Mouse (Mus musculus): Measurements from ENCODE around the gene 2010300C02Rik. TPM values are rescaled to one million over a fixed set of nuclear protein-coding genes. Genes with fewer than 3 reads are reported as not detected.

2010300C02Rik gene
- polyA plus RNA-seq, 1 experiment from 2014 or later: not detected

DNA sequence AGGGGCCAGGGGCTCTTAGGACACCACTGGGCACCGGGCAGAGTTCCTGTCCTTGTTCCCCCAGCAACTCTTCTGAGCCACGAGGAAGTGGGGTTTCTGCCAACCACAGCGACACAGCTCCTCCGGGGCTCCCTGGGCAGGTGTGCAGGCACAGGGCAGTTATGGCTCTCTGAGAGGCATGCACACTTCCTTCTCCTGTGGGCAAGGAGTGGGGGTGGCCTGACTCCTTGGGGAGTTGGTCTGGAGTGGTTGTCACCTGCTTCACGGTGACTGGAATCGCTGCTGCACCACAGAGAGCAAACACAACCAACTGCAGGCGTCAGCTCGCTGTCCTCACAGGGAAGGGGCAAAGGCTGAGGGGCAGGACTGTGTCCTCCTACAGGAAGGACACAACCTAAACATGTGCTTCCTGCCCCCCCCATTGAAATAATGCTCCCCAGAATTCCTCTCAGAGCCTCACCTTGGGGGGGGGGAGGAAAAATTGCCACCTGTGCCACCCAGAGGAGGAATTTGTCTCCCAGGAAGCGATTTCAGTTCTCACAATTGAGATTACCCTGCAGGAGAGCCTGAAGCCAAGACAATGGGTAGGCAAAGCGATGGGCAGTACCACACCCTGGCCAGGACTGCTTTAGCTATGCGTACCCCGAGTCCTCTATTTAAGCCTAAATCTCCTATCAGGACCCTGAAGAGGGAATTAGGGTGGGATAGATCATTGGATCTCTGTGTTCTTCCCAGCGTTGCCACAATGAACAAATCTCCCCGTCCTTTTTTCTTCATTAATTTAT is 54.2 kb downstream of the 2010300C02Rik start:
- H3K36me3 ChIP-seq (ENCODE audit: inconsistent target): no peaks in the 10 kb centered on the region
- WGBS (ENCODE audit: missing documents): 39% methylated on average over 14 of the region's 14 CpGs

DNA sequence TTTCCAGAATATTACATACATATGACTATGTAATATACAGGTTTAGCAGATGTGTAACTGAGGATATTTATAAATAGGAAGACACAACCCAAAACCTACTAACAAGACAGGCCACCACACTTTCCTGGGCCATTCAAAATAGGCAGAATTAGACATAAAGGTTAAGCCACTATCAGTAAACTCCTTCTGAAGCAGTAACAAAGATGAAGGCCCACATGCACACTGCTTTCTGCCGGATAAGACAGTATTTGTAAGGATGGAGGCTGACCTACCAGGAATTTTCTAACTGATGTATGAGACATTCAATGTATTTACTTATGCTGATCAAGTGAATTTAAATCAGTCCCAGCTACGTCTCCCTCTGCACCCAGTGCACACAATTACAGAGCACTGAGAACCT is 55.4 kb downstream of the 2010300C02Rik start:
- no peak overlapping the region for H3K4me3 ChIP-seq (ENCODE audit: inconsistent target)
- H3K36me3 ChIP-seq (ENCODE audit: inconsistent target): no peaks in the 10 kb centered on the region
- 91% methylated on average over 2 of the region's 2 CpGs for WGBS (ENCODE audit: missing documents)
- no peaks in the 10 kb centered on the region for H3K79me2 ChIP-seq (ENCODE audit: inconsistent target)
- no peak overlapping the region for H3K27ac ChIP-seq

More for the DNA sequence above, 54.2 kb downstream of the 2010300C02Rik start:
- Histone ChIP-seq H3K4me3 (ENCODE audit: inconsistent target) (no peak overlapping the region), H3K79me2 (ENCODE audit: inconsistent target) (no peaks in the 10 kb centered on the region), H3K27ac (no peak overlapping the region)

DNA sequence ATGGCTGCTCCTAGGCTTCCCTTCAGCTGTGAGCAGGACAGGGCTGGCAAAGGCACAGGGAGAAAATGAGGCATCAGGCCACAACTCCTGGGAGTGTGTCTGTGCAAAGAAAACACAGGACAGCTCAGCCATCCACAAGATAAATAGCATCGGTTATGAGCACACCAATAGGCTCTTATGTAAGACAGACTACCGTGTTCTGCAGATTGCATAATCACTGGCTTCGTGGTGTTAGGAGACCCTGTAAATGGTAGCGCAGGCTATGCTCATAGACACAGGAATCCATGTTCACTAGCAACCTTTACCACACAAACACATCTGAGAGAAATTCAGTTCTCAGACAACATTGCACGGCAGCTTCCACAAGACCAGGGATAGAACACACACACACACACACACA is 56.3 kb downstream of the 2010300C02Rik start:
- H3K27ac ChIP-seq: no peak overlapping the region
- no peaks in the 10 kb centered on the region for H3K79me2 ChIP-seq (ENCODE audit: inconsistent target)
- WGBS (ENCODE audit: missing documents): 47% methylated on average over 5 of the region's 5 CpGs
- H3K36me3 ChIP-seq (ENCODE audit: inconsistent target): no peaks in the 10 kb centered on the region
- H3K4me3 ChIP-seq (ENCODE audit: inconsistent target): no peak overlapping the region

DNA sequence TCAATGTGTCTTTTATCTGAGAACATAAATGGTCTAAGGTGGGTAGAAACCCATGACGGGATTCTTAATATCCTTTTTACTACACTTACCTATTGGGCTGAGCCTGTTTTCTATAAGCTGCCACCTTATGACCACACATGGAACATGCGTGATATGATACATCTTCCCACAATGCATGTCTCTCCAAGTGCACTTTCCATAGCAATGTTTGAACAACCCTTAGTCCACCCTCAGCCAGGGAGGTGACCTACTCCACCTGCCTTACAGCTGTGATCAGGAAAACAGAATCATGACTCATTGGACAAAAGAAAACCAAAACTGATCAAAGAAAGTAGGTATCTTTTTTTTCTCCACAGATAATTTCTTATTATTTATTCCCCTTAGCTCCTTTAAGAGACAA is 63.9 kb downstream of the 2010300C02Rik start:
- Histone ChIP-seq H3K36me3 (ENCODE audit: inconsistent target) (no peaks in the 10 kb centered on the region), H3K79me2 (ENCODE audit: inconsistent target) (no peaks in the 10 kb centered on the region), H3K27ac (no peak overlapping the region), H3K4me3 (ENCODE audit: inconsistent target) (no peak overlapping the region)
- 95% methylated on average over 2 of the region's 2 CpGs for WGBS (ENCODE audit: missing documents)

DNA sequence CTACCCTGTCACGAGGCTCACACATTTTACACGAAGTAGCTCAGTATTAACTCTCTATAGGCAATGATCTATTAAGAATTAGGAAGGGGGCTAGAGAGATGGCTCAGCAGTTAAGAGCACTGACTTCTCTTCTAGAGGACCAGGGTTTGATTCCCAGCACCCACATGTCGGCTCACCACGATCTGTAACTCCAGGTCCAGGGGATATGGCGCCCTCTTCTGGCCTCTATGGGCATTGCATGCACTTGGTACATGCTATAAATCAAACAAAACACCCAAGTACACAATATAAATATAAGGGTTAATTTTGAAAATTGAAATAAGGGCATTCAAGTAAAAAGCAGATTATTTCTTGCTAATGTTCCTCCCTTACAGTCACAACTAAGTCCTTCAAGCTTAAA is 65.9 kb downstream of the 2010300C02Rik start:
- 75% methylated on average over 5 of the region's 5 CpGs for WGBS (ENCODE audit: missing documents)
- no peaks in the 10 kb centered on the region for H3K36me3 ChIP-seq (ENCODE audit: inconsistent target)

DNA sequence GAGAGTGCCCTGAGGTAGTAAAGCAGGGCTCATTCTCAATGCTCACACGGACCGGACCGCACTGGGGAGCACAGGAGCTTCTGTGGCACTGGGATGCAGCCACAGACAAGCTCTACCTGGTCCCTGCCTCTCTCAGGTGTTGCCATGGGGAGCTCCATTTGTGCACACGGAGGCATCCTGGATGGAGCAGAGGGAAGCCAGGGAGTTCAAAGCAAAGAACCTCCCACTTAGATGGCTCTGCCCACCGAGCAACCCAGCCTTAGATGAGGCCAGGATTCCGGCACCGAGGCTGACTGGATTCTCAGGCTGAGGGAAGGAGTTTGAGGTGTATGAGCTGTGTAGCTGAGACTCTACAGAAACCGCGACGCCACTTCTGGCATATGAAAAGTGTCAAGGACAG is 72.8 kb downstream of the 2010300C02Rik start:
- no peaks in the 10 kb centered on the region for H3K36me3 ChIP-seq (ENCODE audit: inconsistent target)
- no peak overlapping the region for H3K4me3 ChIP-seq (ENCODE audit: inconsistent target)
- no peak overlapping the region for H3K27ac ChIP-seq
- 86% methylated on average over 10 of the region's 10 CpGs for WGBS (ENCODE audit: missing documents)
- H3K79me2 ChIP-seq (ENCODE audit: inconsistent target): no peaks in the 10 kb centered on the region

More for the DNA sequence above, 65.9 kb downstream of the 2010300C02Rik start:
- H3K4me3 ChIP-seq (ENCODE audit: inconsistent target): no peak overlapping the region
- H3K79me2 ChIP-seq (ENCODE audit: inconsistent target): no peaks in the 10 kb centered on the region
- H3K27ac ChIP-seq: no peak overlapping the region

DNA sequence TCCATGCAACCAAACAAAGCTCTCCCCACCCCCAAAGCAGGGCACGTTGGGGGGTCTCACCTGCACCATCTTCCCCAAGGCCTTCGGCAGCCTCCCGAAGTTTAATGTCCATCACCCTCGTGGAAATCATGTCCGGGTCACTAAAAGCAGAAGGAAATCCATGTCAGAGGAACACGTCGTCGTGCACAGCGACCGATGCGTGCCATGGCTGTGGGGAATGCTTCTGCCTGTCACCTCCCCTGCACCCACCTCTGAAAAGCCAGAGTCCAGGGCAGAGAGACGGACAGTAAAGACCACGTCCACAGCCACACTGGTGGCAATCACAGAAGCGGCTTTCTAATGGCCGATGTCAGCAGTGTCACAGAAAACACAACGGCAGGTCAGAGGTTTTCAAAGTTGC is 75.4 kb downstream of the 2010300C02Rik start:
- Histone ChIP-seq H3K27ac (no peak overlapping the region), H3K79me2 (ENCODE audit: inconsistent target) (no peaks in the 10 kb centered on the region), H3K4me3 (ENCODE audit: inconsistent target) (no peak overlapping the region), H3K36me3 (ENCODE audit: inconsistent target) (no peaks in the 10 kb centered on the region)
- 87% methylated on average over 16 of the region's 16 CpGs for WGBS (ENCODE audit: missing documents)

DNA sequence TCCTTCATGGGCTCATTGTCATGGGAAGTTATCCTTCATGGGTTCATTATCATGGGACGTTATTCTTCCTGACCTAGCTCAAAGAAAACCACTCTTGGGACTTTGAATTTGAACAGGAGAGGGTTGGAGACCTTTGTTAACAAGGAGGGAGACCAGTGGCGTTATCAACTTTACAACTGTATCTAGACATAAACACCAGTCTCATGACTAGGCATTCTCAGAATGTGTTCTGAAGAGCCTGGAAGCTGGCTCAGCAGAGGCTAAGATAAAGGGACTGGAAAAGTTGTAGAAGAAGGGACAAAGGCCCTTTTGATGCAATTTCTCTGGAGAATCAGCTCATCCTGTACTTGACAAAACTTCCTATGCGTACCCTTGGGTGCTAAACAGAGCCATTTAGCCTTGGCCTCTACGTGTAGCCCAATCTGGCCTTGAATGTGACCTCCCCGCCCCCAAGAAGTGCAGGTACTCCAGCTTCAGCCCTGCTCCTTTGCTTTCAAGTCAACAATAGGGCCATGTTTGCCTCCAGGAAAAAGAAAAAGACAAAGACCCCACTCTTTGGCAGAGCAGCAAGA is 76.0 kb downstream of the 2010300C02Rik start:
- no peak overlapping the region for H3K27ac ChIP-seq
- 88% methylated on average over 5 of the region's 5 CpGs for WGBS (ENCODE audit: missing documents)
- H3K4me3 ChIP-seq (ENCODE audit: inconsistent target): no peak overlapping the region
- no peaks in the 10 kb centered on the region for H3K79me2 ChIP-seq (ENCODE audit: inconsistent target)
- H3K36me3 ChIP-seq (ENCODE audit: inconsistent target): no peaks in the 10 kb centered on the region

DNA sequence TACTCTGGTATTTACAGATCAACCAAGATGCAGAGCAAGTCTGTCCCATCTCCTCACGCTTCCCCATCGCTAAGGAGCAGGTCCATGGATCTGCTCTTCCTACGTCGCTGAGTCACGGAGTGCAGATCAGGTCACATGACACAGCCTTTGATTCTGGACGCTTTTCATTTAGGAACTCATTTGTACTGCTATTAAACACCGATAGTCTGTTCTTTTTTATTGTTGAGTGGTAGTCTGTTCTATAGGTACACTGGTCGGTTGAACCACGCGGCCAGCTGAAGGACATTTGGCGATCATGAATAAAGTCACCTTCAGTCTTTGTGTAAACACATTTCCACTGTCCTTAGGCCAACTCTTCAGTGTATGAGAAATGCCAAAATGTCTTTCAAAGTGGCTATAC is 78.5 kb downstream of the 2010300C02Rik start:
- Histone ChIP-seq H3K4me3 (ENCODE audit: inconsistent target) (no peak overlapping the region), H3K79me2 (ENCODE audit: inconsistent target) (no peaks in the 10 kb centered on the region), H3K27ac (no peak overlapping the region), H3K36me3 (ENCODE audit: inconsistent target) (no peaks in the 10 kb centered on the region)
- WGBS (ENCODE audit: missing documents): 89% methylated on average over 11 of the region's 11 CpGs

DNA sequence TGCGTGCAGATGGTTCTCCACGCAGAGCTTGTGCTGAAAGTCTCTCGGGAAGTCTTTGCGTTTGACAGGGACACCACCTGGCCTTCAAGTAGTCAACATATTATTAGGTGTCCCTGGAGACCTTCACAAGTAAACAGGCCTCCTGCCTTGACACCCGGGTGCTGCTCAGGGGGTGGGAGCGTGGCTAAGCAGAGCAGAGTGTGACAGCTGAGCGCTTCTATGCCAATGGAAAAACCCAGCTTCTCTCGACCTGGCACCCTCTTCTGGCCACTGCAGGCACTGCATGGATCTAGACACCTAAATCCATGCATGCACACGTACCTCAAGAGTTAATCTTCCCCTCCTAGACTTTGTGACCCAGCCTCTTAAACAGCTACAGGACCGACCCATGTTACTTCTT is 80.8 kb downstream of the 2010300C02Rik start:
- Histone ChIP-seq H3K27ac (no peak overlapping the region), H3K4me3 (ENCODE audit: inconsistent target) (no peak overlapping the region), H3K79me2 (ENCODE audit: inconsistent target) (no peaks in the 10 kb centered on the region), H3K36me3 (ENCODE audit: inconsistent target) (no peaks in the 10 kb centered on the region)
- WGBS (ENCODE audit: missing documents): 20% methylated on average over 10 of the region's 10 CpGs

DNA sequence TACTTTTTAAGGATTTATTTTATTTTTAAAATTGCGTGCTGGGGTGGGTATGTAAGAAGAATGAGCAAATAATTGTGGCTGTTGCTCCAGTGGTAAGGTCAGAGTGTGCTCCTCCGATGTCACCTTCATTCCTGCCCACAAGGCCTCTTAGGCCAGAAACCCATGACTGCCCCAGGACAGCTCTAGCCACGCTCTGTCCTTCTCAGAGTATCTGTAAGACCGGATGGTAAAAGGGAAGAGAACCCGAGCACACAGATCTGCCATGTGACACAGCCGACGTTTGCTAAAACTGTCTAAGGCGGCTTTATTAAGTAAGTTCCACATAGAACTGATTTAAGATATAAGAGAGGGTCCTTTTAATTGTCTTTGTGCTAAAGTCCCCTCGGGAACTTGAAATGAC is 81.3 kb downstream of the 2010300C02Rik start:
- 63% methylated on average over 8 of the region's 9 CpGs for WGBS (ENCODE audit: missing documents)
- no peaks in the 10 kb centered on the region for H3K36me3 ChIP-seq (ENCODE audit: inconsistent target)
- H3K79me2 ChIP-seq (ENCODE audit: inconsistent target): no peaks in the 10 kb centered on the region
- no peak overlapping the region for H3K4me3 ChIP-seq (ENCODE audit: inconsistent target)
- no peak overlapping the region for H3K27ac ChIP-seq

DNA sequence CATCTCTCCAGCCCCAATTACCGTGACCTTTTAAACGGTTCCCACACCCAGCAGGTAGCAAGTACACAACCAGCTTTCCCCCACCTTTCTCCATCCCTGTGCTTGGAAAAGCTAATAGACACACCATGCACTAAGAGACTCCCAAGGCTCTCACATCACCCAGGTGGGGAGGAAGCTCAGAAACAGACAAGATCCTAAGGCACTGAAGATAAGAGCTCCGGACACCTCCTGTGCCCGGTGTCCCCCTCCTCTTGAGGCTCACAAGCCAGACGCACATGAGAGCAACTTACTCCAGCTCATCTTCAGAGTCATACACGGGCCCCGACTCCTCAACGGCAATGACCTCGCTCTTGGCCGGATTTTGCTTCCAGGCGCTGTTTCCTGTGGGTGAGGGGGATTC is 82.3 kb downstream of the 2010300C02Rik start:
- Histone ChIP-seq H3K4me3 (ENCODE audit: inconsistent target) (no peak overlapping the region), H3K27ac (no peak overlapping the region), H3K36me3 (ENCODE audit: inconsistent target) (no peaks in the 10 kb centered on the region), H3K79me2 (ENCODE audit: inconsistent target) (no peaks in the 10 kb centered on the region)
- whole genome bisulfite sequencing (ENCODE audit: missing documents): 88% methylated on average over 11 of the region's 11 CpGs

DNA sequence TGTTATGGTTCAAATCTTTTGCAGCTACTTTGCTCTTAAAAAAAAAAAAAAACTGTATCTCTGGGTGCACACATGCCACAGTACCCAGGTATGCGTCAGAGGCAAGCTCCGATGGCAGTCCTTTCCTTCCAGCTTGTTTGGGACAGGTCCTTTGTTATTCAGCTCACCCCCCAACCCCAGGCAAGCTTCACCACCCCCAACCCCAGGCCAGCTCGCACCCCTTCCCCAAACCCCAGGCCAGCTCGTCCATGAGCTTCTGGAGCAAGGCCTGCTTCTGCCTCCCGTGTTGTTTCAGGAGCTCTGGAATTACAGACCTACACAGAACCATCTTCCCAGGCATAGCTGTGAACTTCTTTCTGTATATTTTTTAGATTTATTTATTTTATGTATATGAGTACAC is 83.1 kb downstream of the 2010300C02Rik start:
- Histone ChIP-seq H3K79me2 (ENCODE audit: inconsistent target) (no peaks in the 10 kb centered on the region), H3K36me3 (ENCODE audit: inconsistent target) (no peaks in the 10 kb centered on the region)
- WGBS (ENCODE audit: missing documents): 100% methylated on average over 2 of the region's 5 CpGs

DNA sequence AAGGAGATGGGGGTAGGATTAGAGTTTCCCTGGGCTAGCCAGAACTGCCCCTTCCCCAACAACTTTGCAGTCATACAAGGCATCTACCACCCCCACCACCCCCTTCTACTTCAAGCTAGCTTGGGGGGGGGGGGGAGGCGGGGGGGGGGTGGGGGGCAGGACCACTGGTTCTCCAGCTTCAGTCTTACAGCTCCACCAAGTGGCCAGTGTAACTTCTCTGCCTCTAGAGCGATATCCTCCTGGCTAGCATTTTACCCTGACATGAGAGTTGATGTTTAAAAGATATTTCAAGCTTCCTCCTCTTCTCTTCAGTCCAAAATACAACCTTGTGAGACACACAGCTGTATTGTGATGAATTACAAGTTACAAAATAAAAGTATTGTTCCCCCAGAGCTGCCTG is 83.7 kb downstream of the 2010300C02Rik start:
- WGBS (ENCODE audit: missing documents): no CpG with 5 or more reads among the region's 2 CpGs
- H3K27ac ChIP-seq: no peak overlapping the region
- no peaks in the 10 kb centered on the region for H3K36me3 ChIP-seq (ENCODE audit: inconsistent target)
- no peak overlapping the region for H3K4me3 ChIP-seq (ENCODE audit: inconsistent target)
- no peaks in the 10 kb centered on the region for H3K79me2 ChIP-seq (ENCODE audit: inconsistent target)

More for the DNA sequence above, 83.1 kb downstream of the 2010300C02Rik start:
- Histone ChIP-seq H3K27ac (no peak overlapping the region), H3K4me3 (ENCODE audit: inconsistent target) (no peak overlapping the region)

DNA sequence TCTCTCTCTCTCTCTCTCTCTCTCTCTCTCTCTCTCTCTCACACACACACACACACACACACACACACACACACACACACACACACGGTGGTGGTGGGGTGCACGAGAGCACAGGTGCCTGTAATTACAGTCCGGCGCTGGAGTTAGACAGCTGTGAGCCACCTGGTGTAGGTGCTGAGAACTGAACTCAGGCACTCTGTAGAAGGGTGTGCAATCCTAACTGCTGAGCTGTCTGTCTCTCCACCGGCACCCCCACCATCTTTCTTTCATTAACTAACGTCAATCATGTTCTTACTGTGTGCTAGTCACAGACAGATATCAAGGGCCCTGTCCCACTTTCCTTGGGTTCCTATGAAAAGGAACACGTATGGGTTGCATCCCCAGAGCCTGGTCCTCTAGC is 84.2 kb downstream of the 2010300C02Rik start:
- Histone ChIP-seq H3K79me2 (ENCODE audit: inconsistent target) (no peaks in the 10 kb centered on the region), H3K27ac (no peak overlapping the region), H3K36me3 (ENCODE audit: inconsistent target) (no peaks in the 10 kb centered on the region), H3K4me3 (ENCODE audit: inconsistent target) (no peak overlapping the region)
- WGBS (ENCODE audit: missing documents): 67% methylated on average over 3 of the region's 7 CpGs
